Mouse (Mus musculus) kidney, embryonic 14.5 days (tissue): ENCODE measurements around the gene Olfr1019. TPM values are rescaled to one million over a fixed set of nuclear protein-coding genes. Genes with fewer than 3 reads are reported as not detected.

Experiments used
- ATAC-seq: fragments of 200-750 bp; cut with Nextera tagmentation; 2 replicates; pipeline ENCODE4 v1.8.0; 2017; ENCODE audit warnings: moderate number of reproducible peaks, mild to moderate bottlenecking, moderate TSS enrichment, moderate library complexity; ENCODE audit not compliant: low FRiP score, low TSS enrichment
- H3K27ac ChIP-seq: fragments of 300-500 bp; sonication (generic); 2 replicates; pipeline ENCODE4 v1.5.1; 2014; ENCODE audit warnings: low read depth, mild to moderate bottlenecking, low read length, moderate library complexity, mixed read lengths
- H3K27me3 ChIP-seq: fragments of 300-500 bp; sonication (generic); 2 replicates; pipeline ENCODE4 v1.6.1; 2014; ENCODE audit warnings: mild to moderate bottlenecking, low read length; ENCODE audit not compliant: control insufficient read depth, insufficient read depth
- H3K36me3 ChIP-seq: fragments of 300-500 bp; sonication (generic); 2 replicates; pipeline ENCODE4 v1.6.1; 2014; ENCODE audit warnings: low read length, mixed read lengths; ENCODE audit not compliant: control insufficient read depth, insufficient read depth
- H3K4me1 ChIP-seq: fragments of 300-500 bp; sonication (generic); 2 replicates; pipeline ENCODE4 v1.6.1; 2014; ENCODE audit warnings: low read length, mixed read lengths; ENCODE audit not compliant: control insufficient read depth, insufficient read depth
- H3K4me2 ChIP-seq: fragments of 300-500 bp; sonication (generic); replicated peaks from 2 replicates; pipeline ENCODE4 v1.6.1; 2014; ENCODE audit warnings: low read depth, mild to moderate bottlenecking, low read length
- H3K4me3 ChIP-seq: fragments of 300-500 bp; sonication (generic); 2 replicates; pipeline ENCODE4 v1.5.1; 2014; ENCODE audit warnings: mild to moderate bottlenecking, low read length
- H3K9ac ChIP-seq: fragments of 300-500 bp; sonication (generic); 2 replicates; pipeline ENCODE4 v1.6.1; 2014; ENCODE audit warnings: low read depth, mild to moderate bottlenecking, low read length, moderate library complexity
- H3K9me3 ChIP-seq: fragments of 300-500 bp; sonication (generic); 2 replicates; pipeline ENCODE4 v1.6.1; 2016; ENCODE audit warnings: low read length; ENCODE audit not compliant: control insufficient read depth
- WGBS: fragments of 180-500 bp; shearing (Covaris S2); extraction: QIAGEN DNeasy Blood & Tissue Kit; methylation state at CpG from one replicate; pipeline ENCODE4 v1.1.7; 2014; 5-methylcytosine and 5-hydroxymethylcytosine counted together
- polyA plus RNA-seq: library from polyadenylated mRNA; unstranded; fragments of >200 nt; fragmentation: Nextera tagmentation; extraction: Ambion mirVana; gene quantifications from 2 replicates; pipeline ENCODE4 v1.2.1, GENCODE M21; 2014

Olfr1019 gene
- not detected in 2 replicates for polyA plus RNA-seq

GRCm38 (mm10) chr2:85845383-85845782, at the start of gene Olfr1019:
Gene Olfr1019 (minus strand): TSS chr2:85845483.
- Histone ChIP-seq H3K27ac (no peak within 1 kb of the TSS), H3K4me3 (no peak within 1 kb of the TSS), H3K9ac (no peak within 1 kb of the TSS), H3K9me3 (no peaks in the 10 kb centered on the region), H3K4me2 (no peak within 1 kb of the TSS), H3K36me3 (no peaks in the 10 kb centered on the region), H3K4me1 (no peaks in the 10 kb centered on the region), H3K27me3 (no peaks in the 10 kb centered on the region)
- ATAC-seq, result no peak

- Histone ChIP-seq H3K4me2 (no peak within 1 kb of the TSS), H3K9ac (no peak within 1 kb of the TSS), H3K27ac (no peak within 1 kb of the TSS), H3K4me3 (no peak within 1 kb of the TSS), H3K36me3 (no peaks in the 10 kb centered on the region), H3K4me1 (no peaks in the 10 kb centered on the region), H3K27me3 (no peaks in the 10 kb centered on the region), H3K9me3 (no peaks in the 10 kb centered on the region)
- 77% methylated on average over 2 of the region's 2 CpGs for WGBS
- no peak for ATAC-seq
Observed at GRCm38 (mm10) chr2:85885340-85885739, 40.1 kb upstream of the Olfr1019 start, which contains the start of gene Olfr1023. Gene Olfr1023 (plus strand): TSS chr2:85885640.

- ATAC-seq, result no peak
- Histone ChIP-seq H3K4me3 (no peak within 1 kb of the TSS), H3K36me3 (no peaks in the 10 kb centered on the region), H3K4me1 (no peaks in the 10 kb centered on the region), H3K4me2 (no peak within 1 kb of the TSS), H3K27me3 (no peaks in the 10 kb centered on the region), H3K27ac (no peak within 1 kb of the TSS), H3K9me3 (no peaks in the 10 kb centered on the region), H3K9ac (no peak within 1 kb of the TSS)
- WGBS, result 56% methylated on average over 2 of the region's 2 CpGs
Observed at GRCm38 (mm10) chr2:85868294-85868693, 23.0 kb upstream of the Olfr1019 start, which contains the start of gene Olfr1022. Gene Olfr1022 (plus strand): TSS chr2:85868594.

GRCm38 (mm10) chr2:85846730-85847129, 1.4 kb upstream of the Olfr1019 start, which contains the start of gene Olfr1020:
Gene Olfr1020 (plus strand): TSS chr2:85847030.
- Histone ChIP-seq H3K4me3 (no peak within 1 kb of the TSS), H3K27ac (no peak within 1 kb of the TSS), H3K4me1 (no peaks in the 10 kb centered on the region), H3K36me3 (no peaks in the 10 kb centered on the region), H3K9me3 (no peaks in the 10 kb centered on the region), H3K4me2 (no peak within 1 kb of the TSS), H3K9ac (no peak within 1 kb of the TSS), H3K27me3 (no peaks in the 10 kb centered on the region)
- no peak for ATAC-seq
- WGBS, result 84% methylated on average over 1 of the region's 1 CpGs

- Histone ChIP-seq H3K27me3 (no peaks in the 10 kb centered on the region), H3K36me3 (no peaks in the 10 kb centered on the region), H3K4me3 (no peak within 1 kb of the TSS), H3K9ac (no peak within 1 kb of the TSS), H3K4me1 (no peaks in the 10 kb centered on the region), H3K27ac (no peak within 1 kb of the TSS), H3K9me3 (no peaks in the 10 kb centered on the region), H3K4me2 (no peak within 1 kb of the TSS)
- ATAC-seq, result no peak
Observed at GRCm38 (mm10) chr2:85818179-85818578, 27.1 kb downstream of the Olfr1019 start, which contains the start of gene Olfr1018. Gene Olfr1018 (plus strand): TSS chr2:85818479.

GRCm38 (mm10) chr2:85804501-85804900, 40.8 kb downstream of the Olfr1019 start:
- ATAC-seq, result no peak
- Histone ChIP-seq H3K4me1 (no peaks in the 10 kb centered on the region), H3K27ac (no peak overlapping the region), H3K36me3 (no peaks in the 10 kb centered on the region), H3K9me3 (no peaks in the 10 kb centered on the region), H3K4me3 (no peak overlapping the region), H3K27me3 (no peaks in the 10 kb centered on the region), H3K9ac (no peak overlapping the region), H3K4me2 (no peak overlapping the region)
- 79% methylated on average over 4 of the region's 4 CpGs for WGBS

GRCm38 (mm10) chr2:85802444-85802843, 42.8 kb downstream of the Olfr1019 start, which contains the start of gene Olfr1016:
Gene Olfr1016 (minus strand): TSS chr2:85802544.
- no peak within 1 kb of the TSS for H3K27ac ChIP-seq

GRCm38 (mm10) chr2:85792331-85792730, 53.0 kb downstream of the Olfr1019 start:
- H3K4me1 ChIP-seq, result no peaks in the 10 kb centered on the region
- H3K27ac ChIP-seq, result no peak overlapping the region
- no peak for ATAC-seq
- 68% methylated on average over 2 of the region's 2 CpGs for WGBS
- no peaks in the 10 kb centered on the region for H3K27me3 ChIP-seq
- no peak overlapping the region for H3K4me3 ChIP-seq
- H3K9me3 ChIP-seq, result no peaks in the 10 kb centered on the region
- no peaks in the 10 kb centered on the region for H3K36me3 ChIP-seq
- H3K4me2 ChIP-seq, result no peak overlapping the region
- no peak overlapping the region for H3K9ac ChIP-seq

More at GRCm38 (mm10) chr2:85802444-85802843, 42.8 kb downstream of the Olfr1019 start, which contains the start of gene Olfr1016:
- no peaks in the 10 kb centered on the region for H3K27me3 ChIP-seq
- no peak for ATAC-seq
- WGBS, result 91% methylated on average over 2 of the region's 2 CpGs
- H3K4me1 ChIP-seq, result no peaks in the 10 kb centered on the region
- no peaks in the 10 kb centered on the region for H3K36me3 ChIP-seq
- no peak within 1 kb of the TSS for H3K9ac ChIP-seq
- H3K4me3 ChIP-seq, result no peak within 1 kb of the TSS
- no peak within 1 kb of the TSS for H3K4me2 ChIP-seq
- H3K9me3 ChIP-seq, result no peaks in the 10 kb centered on the region
